Mouse (Mus musculus) myocyte (in vitro differentiated cells): Measurements from ENCODE around the gene Cfc1.

Experiments used
- CEBPB ChIP-seq: IDR thresholded peaks from 2 replicates; pipeline ENCODE4 v1.6.1; 2011; ENCODE audit warnings: mild to moderate bottlenecking, moderate library complexity; ENCODE audit not compliant: poor library complexity, insufficient read depth, severe bottlenecking
- MAX ChIP-seq: IDR thresholded peaks from one replicate; pipeline ENCODE4 v1.6.1; 2011; ENCODE audit warnings: low read depth, mild to moderate bottlenecking, control low read depth
- MYOD1 ChIP-seq, 3 experiments: IDR thresholded peaks; one replicate each; pipeline ENCODE4 v1.6.1; 2011; ENCODE audit warnings: control low read depth in 2 of 3, low read depth in 2 of 3, mild to moderate bottlenecking in 2 of 3, moderate library complexity in 1 of 3; ENCODE audit not compliant: insufficient read length in 2 of 3, control insufficient read depth in 1 of 3
- MYOG ChIP-seq, 3 experiments: IDR thresholded peaks; one replicate each; pipeline ENCODE4 v1.6.1; 2011; ENCODE audit warnings: control low read depth in 2 of 3, low read depth in 2 of 3, mild to moderate bottlenecking in 2 of 3; ENCODE audit not compliant: insufficient read length in 2 of 3, control insufficient read depth in 1 of 3, insufficient read depth in 1 of 3
- POLR2A ChIP-seq: IDR thresholded peaks from one replicate; pipeline ENCODE4 v1.6.1; 2011; ENCODE audit warnings: low read depth, mild to moderate bottlenecking, control low read depth, moderate library complexity; ENCODE audit not compliant: insufficient read length
- POLR2AphosphoS2 ChIP-seq: IDR thresholded peaks from one replicate; pipeline ENCODE4 v1.6.1; 2011; ENCODE audit warnings: low read depth, control low read depth; ENCODE audit not compliant: insufficient read length
- REST ChIP-seq: IDR thresholded peaks from one replicate; pipeline ENCODE4 v1.6.1; 2011; ENCODE audit warnings: mild to moderate bottlenecking, control low read depth, moderate library complexity; ENCODE audit not compliant: insufficient read depth, insufficient read length
- TCF12 ChIP-seq: IDR thresholded peaks from one replicate; pipeline ENCODE4 v1.6.1; 2011; ENCODE audit warnings: mild to moderate bottlenecking, control low read depth; ENCODE audit not compliant: poor library complexity, insufficient read depth, severe bottlenecking
- USF1 ChIP-seq: IDR thresholded peaks from one replicate; pipeline ENCODE4 v1.6.1; 2011; ENCODE audit warnings: low read depth, mild to moderate bottlenecking, control low read depth, moderate library complexity

DNA sequence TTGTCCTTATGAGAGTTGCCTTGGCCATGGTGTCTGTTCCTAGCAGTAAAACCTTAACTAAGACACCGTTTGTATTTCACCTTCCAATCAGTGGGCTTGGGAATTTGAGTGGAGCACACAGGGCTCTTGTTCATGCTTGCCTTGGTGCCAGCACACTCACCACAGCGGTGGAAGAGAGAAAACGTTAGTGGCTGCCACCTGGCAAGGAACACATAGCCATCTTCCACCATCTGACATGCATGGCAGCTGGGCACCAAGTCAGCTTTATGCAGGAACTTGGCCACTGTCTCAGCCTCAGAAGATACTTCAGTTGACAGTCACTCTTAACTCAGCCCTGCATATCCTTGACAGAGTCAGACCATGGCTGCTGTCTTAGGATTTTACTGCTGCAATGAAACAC lies 11.8 kb upstream of the Cfc1 start:
- TF ChIP-seq MAX (no peak), POLR2A (no peak), USF1 (no peak), TCF12 (no peak), CEBPB (no peak), MYOG (IDR thresholded peaks at IDR 0.05; ENCODE audit: control insufficient read depth in 1 of 3, insufficient read depth in 1 of 3, insufficient read length in 2 of 3, low read depth in 2 of 3) (no peak), POLR2AphosphoS2 (no peak), MYOD1 (IDR thresholded peaks at IDR 0.05; ENCODE audit: control insufficient read depth in 1 of 3, insufficient read length in 2 of 3, low read depth in 2 of 3) (no peak), REST (no peak)
